Mouse (Mus musculus) embryonic fibroblast, embryonic 13.5 days (primary cell): ENCODE data around the gene Gm13290. TPM values are rescaled to one million over a fixed set of nuclear protein-coding genes. Genes with fewer than 3 reads are reported as not detected.
"Not testable (repeated sequence)": the region's sequence is repeated elsewhere in the genome, so short reads cannot be mapped to it uniquely, and the experiment has no call there.

Source experiments
- H3K27ac ChIP-seq: 2 replicates; pipeline ENCODE4 v1.5.1; 2012; ENCODE audit warnings: low read length, control low read depth, inconsistent platforms; ENCODE audit not compliant: insufficient read depth
- H3K4me1 ChIP-seq: 2 replicates; pipeline ENCODE4 v1.6.1; 2011; ENCODE audit warnings: low read length; ENCODE audit not compliant: control insufficient read depth, insufficient read depth
- H3K4me3 ChIP-seq: 2 replicates; pipeline ENCODE4 v1.5.1; 2011; ENCODE audit warnings: mild to moderate bottlenecking, control low read depth, low read length; ENCODE audit not compliant: insufficient read depth
- CTCF ChIP-seq: IDR thresholded peaks from 2 replicates; pipeline ENCODE4 v1.5.1; 2011; ENCODE audit warnings: mild to moderate bottlenecking, control low read depth, low read length, moderate library complexity, borderline replicate concordance; ENCODE audit not compliant: insufficient read depth
- POLR2A ChIP-seq: IDR thresholded peaks from 2 replicates; pipeline ENCODE4 v1.6.1; 2011; ENCODE audit warnings: low read depth, mild to moderate bottlenecking, control low read depth, low read length, moderate library complexity
- polyA plus RNA-seq: library from polyadenylated mRNA; stranded (reverse); fragments of >200 nt; gene quantifications from 2 replicates; pipeline ENCODE4 v1.2.4, GENCODE M21; 2011; ENCODE audit warnings: low read depth; ENCODE audit not compliant: missing spikeins, insufficient read length

Gm13290 gene
- polyA plus RNA-seq, 1 experiment: not detected

DNA sequence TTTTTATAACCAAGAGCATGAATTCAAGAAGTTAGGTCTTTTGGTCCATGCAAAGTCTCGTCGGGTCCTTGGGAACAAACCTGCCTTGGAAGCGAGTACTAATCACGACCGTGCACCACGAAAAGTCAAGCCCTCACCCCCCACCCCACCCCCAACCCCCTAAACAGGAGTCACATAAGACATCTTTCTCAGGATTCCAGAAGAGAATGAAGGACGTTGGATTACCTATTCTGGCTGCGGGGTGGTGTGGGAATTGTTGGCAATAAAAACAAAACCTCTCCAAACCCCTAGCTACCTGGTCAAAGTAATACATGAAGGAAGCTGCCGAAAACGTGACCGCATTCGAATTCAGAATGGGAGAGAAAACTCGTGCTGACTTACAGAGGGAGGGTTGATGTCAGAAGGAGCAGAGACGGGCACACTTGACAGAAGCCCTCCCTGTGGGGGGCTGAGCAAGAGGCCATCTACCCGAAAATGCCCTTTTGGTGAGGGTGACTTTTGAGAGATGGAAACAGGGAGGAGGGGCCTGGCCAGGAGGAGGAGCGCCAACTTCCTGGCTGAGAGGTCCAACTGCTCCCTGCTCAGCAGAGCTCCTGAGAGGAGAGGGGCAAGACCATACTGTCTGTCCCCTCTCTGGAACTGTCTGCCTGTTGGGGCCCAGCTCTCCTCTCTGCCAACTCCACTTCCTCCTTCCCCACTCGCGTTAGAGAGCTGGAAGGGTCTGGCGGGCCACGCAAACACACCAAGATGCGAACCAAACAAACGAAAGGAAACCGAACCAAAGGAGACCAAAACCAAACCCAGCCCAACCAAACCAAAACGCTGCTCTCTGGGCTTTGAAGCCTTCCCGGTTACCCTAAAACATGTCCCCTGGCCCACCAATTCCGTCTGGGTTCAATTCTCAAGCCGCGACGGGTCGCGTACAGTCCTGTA is 16.8 kb upstream of the Gm13290 start:
- Histone ChIP-seq H3K4me3 (peak overlapping the region; percentile 59), H3K27ac (peak overlapping the region; percentile 99)
- H3K4me1 ChIP-seq: not testable (repeated sequence)
- TF ChIP-seq POLR2A: peak; percentile 67

DNA sequence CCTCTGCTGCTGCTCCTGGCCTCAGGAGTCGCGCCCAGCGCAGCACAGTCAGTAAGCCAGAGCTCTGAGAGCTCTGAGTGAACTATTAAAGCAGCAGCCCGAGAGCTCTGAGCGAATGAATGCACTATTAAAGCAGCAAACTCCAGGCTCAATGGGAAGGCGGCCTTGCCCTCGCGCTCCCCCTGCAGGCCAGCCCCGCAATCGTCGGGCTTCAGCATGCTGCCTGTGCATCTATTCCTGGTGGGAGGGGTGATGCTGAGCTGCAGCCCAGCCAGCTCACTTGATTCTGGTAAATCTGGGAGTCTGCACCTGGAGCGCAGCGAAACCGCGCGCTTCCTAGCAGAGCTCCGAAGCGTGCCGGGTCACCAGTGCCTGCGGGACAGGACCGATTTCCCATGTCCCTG is 16.0 kb upstream of the Gm13290 start:
- H3K4me3 ChIP-seq: peak overlapping the region; percentile 59; the same call in 1 of the 2 replicates
- not testable (repeated sequence) for H3K4me1 ChIP-seq
- TF ChIP-seq CTCF (peak; percentile 68), POLR2A (peak; percentile 79)
- 0 out of 2 replicates have a peak overlapping the region, but pooled peaks have one; percentile 99 for H3K27ac ChIP-seq

DNA sequence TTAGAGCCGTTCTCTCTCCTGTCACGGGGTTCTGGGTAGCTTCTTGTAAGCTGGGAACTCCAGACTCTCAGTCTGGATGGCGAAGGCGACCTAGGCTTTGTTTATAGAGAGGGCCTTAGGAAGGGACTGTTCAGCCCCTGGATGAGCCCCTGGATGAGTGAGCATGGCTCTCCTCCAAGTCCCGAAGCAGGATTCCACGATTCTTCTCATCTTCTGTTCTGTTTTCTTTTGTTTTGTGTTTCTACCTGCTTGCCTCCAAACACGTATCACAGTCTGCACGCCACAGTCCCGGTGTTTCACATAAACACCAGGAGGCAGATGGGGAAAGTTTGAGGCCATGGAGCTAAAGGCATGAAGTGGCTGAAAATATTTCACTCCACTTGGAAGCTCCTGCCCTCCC is 14.9 kb upstream of the Gm13290 start:
- H3K4me3 ChIP-seq, H3K27ac ChIP-seq, H3K4me1 ChIP-seq: not testable (repeated sequence)

DNA sequence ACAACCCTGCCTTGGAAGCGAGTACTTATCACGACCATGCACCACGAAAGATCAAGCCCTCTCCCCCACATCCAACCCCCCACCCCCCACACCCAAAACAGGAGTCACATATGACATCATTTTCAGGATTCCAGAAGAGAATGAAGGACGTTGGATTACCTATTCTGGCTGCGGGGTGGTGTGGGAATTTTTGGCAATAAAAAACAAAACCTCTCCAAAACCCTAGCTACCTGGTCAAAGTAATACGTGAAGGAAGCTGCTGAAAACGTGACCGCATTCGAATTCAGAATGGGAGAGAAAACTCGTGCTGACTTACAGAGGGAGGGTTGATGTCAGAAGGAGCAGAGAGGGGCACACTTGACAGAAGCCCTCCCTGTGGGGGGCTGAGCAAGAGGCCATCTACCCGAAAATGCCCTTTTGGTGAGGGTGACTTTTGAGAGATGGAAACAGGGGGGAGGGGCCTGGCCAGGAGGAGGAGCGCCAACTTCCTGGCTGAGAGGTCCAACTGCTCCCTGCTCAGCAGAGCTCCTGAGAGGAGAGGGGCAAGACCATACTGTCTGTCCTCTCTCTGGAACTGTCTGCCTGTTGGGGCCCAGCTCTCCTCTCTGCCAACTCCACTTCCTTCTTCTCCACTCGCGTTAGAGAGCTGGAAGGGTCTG is 13.9 kb upstream of the Gm13290 start, which contains the start of gene Gm13283:
Gm13283 (plus strand) TSS at position 510 of the 659 bp plus-strand sequence.
- Histone ChIP-seq H3K4me3 (peak within 1 kb of the TSS; percentile 27; the same call in 1 of the 2 replicates), H3K27ac (peak within 1 kb of the TSS; percentile 73; the same call in 1 of the 2 replicates)
- not testable (repeated sequence) for H3K4me1 ChIP-seq
- 0 out of 2 replicates have a peak, but pooled peaks have one; percentile 17 for TF ChIP-seq POLR2A

DNA sequence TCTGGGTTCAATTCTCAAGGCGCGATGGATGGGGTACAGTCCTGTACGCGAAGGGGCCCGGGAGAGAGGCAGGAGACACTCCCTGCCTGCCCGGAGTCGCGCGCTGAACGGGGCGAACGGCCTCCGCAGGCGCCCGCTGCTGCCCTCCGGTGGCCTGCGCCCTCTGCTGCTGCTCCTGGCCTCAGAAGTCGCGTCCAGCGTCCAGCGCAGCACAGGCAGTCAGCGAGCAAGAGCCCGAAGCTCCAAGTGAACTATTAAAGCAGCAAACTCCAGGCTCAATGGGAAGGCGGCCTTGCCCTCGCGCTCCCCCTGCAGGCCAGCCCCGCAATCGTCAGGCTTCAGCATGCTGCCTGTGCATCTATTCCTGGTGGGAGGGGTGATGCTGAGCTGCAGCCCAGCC is 13.2 kb upstream of the Gm13290 start:
- H3K4me1 ChIP-seq: not testable (repeated sequence)
- H3K4me3 ChIP-seq: peak overlapping the region; percentile 27; the same call in 1 of the 2 replicates
- TF ChIP-seq CTCF (0 out of 2 replicates have a peak, but pooled peaks have one; percentile 46), POLR2A (peak; percentile 77)
- peak overlapping the region; percentile 73; the same call in 1 of the 2 replicates for H3K27ac ChIP-seq

DNA sequence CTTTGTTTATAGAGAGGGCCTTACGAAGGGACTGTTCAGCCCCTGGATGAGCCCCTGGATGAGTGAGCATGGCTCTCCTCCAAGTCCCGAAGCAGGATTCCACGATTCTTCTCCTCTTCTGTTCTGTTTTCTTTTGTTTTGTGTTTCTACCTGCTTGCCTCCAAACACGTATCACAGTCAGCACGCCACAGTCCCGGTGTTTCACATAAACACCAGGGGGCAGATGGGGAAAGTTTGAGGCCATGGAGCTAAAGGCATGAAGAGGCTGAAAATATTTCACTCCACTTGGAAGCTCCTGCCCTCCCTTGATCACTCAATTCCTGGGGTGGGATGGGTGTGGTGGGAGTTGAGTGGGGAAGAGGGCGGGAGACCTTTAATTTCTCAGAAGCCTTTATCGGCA is 11.9 kb upstream of the Gm13290 start:
- H3K4me3 ChIP-seq, H3K4me1 ChIP-seq, H3K27ac ChIP-seq: not testable (repeated sequence)

DNA sequence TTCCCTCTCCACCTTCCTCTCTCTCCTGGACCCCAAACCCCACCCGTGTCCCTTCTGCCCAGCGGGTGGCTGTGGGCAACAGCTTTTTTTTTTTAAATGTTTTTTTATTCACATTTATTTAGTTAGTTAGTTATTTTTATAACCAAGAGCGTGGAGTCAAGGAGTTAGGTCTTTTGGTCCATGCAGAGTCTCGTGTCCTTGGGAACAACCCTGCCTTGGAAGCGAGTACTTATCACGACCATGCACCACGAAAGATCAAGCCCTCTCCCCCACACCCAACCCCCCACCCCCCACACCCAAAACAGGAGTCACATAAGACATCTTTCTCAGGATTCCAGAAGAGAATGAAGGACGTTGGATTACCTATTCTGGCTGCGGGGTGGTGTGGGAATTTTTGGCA is 11.3 kb upstream of the Gm13290 start:
- H3K4me1 ChIP-seq, H3K27ac ChIP-seq, H3K4me3 ChIP-seq: not testable (repeated sequence)

DNA sequence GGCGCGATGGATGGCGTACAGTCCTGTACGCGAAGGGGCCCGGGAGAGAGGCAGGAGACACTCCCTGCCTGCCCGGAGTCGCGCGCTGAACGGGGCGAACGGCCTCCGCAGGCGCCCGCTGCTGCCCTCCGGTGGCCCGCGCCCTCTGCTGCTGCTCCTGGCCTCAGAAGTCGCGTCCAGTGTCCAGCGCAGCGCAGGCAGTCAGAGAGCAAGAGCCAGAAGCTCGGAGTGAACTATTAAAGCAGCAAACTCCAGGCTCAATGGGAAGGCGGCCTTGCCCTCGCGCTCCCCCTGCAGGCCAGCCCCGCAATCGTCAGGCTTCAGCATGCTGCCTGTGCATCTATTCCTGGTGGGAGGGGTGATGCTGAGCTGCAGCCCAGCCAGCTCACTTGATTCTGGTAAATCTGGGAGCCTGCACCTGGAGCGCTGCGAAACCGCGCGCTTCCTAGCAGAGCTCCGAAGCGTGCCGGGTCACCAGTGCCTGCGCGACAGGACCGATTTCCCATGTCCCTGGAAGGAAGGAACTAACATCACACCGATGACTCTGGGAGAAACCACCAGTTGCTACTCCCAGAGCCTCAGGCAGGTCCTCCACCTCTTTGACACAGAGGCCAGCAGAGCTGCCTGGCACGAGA is 10.1 kb upstream of the Gm13290 start:
- TF ChIP-seq POLR2A (peak; percentile 65), CTCF (0 out of 2 replicates have a peak, but pooled peaks have one; percentile 7)
- Histone ChIP-seq H3K27ac (peak overlapping the region; percentile 58; the same call in 1 of the 2 replicates), H3K4me3 (peak overlapping the region; percentile 19; the same call in 1 of the 2 replicates)
- H3K4me1 ChIP-seq: not testable (repeated sequence)

DNA sequence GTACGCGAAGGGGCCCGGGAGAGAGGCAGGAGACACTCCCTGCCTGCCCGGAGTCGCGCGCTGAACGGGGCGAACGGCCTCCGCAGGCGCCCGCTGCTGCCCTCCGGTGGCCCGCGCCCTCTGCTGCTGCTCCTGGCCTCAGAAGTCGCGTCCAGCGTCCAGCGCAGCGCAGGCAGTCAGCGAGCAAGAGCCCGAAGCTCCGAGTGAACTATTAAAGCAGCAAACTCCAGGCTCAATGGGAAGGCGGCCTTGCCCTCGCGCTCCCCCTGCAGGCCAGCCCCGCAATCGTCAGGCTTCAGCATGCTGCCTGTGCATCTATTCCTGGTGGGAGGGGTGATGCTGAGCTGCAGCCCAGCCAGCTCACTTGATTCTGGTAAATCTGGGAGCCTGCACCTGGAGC is 3.0 kb downstream of the Gm13290 start, which contains the start of gene Gm13289:
Gm13289 (plus strand) TSS at position 301 of the 400 bp plus-strand sequence.
- H3K4me1 ChIP-seq, H3K27ac ChIP-seq, H3K4me3 ChIP-seq: not testable (repeated sequence)

DNA sequence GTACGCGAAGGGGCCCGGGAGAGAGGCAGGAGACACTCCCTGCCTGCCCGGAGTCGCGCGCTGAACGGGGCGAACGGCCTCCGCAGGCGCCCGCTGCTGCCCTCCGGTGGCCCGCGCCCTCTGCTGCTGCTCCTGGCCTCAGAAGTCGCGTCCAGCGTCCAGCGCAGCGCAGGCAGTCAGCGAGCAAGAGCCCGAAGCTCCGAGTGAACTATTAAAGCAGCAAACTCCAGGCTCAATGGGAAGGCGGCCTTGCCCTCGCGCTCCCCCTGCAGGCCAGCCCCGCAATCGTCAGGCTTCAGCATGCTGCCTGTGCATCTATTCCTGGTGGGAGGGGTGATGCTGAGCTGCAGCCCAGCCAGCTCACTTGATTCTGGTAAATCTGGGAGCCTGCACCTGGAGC is 5.9 kb downstream of the Gm13290 start, which contains the start of gene Gm13272:
Gm13272 (plus strand) TSS at position 301 of the 400 bp plus-strand sequence.
- H3K27ac ChIP-seq, H3K4me3 ChIP-seq, H3K4me1 ChIP-seq: not testable (repeated sequence)

DNA sequence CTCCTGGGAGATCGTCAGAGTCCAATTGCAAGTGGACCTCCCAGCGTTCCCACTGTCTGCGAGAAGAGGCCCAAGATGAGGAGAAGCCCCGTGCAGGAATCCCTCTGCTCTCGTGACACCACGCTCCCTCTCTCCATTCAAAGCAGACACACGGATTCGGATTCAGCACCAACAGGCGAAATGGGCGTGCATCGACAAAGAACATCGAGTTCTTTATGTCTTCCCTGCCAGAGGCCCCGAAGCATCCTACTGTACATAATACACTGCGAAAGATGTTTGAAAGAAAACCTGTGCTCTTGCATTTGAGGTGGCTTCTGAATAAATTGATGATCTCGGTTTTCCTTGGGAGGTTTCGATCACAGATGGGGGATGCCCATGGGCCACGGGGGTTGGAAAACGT is 6.7 kb downstream of the Gm13290 start:
- H3K4me3 ChIP-seq, H3K4me1 ChIP-seq, H3K27ac ChIP-seq: not testable (repeated sequence)

DNA sequence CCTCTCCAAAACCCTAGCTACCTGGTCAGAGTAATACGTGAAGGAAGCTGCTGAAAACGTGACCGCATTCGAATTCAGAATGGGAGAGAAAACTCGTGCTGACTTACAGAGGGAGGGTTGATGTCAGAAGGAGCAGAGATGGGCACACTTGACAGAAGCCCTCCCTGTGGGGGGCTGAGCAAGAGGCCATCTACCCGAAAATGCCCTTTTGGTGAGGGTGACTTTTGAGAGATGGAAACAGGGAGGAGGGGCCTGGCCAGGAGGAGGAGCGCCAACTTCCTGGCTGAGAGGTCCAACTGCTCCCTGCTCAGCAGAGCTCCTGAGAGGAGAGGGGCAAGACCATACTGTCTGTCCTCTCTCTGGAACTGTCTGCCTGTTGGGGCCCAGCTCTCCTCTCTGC is 8.2 kb downstream of the Gm13290 start, which contains the start of gene Ifnz:
Ifnz (plus strand) TSS at position 301 of the 400 bp plus-strand sequence.
- peak within 1 kb of the TSS; percentile 35; the same call in 1 of the 2 replicates for H3K4me3 ChIP-seq
- peak within 1 kb of the TSS; percentile 92 for H3K27ac ChIP-seq
- H3K4me1 ChIP-seq: not testable (repeated sequence)

DNA sequence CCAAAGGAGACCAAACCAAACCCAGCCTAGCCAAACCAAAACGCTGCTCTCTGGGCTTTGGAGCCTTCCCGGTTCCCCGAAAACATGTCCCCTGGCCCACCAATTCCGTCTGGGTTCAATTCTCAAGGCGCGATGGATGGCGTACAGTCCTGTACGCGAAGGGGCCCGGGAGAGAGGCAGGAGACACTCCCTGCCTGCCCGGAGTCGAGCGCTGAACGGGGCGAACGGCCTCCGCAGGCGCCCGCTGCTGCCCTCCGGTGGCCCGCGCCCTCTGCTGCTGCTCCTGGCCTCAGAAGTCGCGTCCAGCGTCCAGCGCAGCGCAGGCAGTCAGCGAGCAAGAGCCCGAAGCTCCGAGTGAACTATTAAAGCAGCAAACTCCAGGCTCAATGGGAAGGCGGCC is 8.7 kb downstream of the Gm13290 start:
- peak overlapping the region; percentile 92 for H3K27ac ChIP-seq
- H3K4me3 ChIP-seq: peak overlapping the region; percentile 35; the same call in 1 of the 2 replicates
- not testable (repeated sequence) for H3K4me1 ChIP-seq

DNA sequence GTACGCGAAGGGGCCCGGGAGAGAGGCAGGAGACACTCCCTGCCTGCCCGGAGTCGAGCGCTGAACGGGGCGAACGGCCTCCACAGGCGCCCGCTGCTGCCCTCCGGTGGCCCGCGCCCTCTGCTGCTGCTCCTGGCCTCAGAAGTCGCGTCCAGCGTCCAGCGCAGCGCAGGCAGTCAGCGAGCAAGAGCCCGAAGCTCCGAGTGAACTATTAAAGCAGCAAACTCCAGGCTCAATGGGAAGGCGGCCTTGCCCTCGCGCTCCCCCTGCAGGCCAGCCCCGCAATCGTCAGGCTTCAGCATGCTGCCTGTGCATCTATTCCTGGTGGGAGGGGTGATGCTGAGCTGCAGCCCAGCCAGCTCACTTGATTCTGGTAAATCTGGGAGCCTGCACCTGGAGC is 11.8 kb downstream of the Gm13290 start, which contains the start of gene Gm13276:
Gm13276 (plus strand) TSS at position 301 of the 400 bp plus-strand sequence.
- H3K4me3 ChIP-seq, H3K4me1 ChIP-seq, H3K27ac ChIP-seq: not testable (repeated sequence)
